Mouse (Mus musculus) spleen, adult 2 months (tissue): ENCODE measurements around the gene Zbtb24.

ENCODE experiments used
- CTCF ChIP-seq: fragments of 200-500 bp; IDR thresholded peaks from 2 replicates; pipeline ENCODE4 v1.5.1; 2011; ENCODE audit warnings: mild to moderate bottlenecking, inconsistent platforms; ENCODE audit not compliant: insufficient read depth, insufficient read length, insufficient replicate concordance; ENCODE audit errors: extremely low read depth
- POLR2A ChIP-seq: fragments of 200-500 bp; IDR thresholded peaks from 2 replicates; pipeline ENCODE4 v1.6.1; 2011; ENCODE audit warnings: low read depth, low read length, inconsistent platforms

DNA sequence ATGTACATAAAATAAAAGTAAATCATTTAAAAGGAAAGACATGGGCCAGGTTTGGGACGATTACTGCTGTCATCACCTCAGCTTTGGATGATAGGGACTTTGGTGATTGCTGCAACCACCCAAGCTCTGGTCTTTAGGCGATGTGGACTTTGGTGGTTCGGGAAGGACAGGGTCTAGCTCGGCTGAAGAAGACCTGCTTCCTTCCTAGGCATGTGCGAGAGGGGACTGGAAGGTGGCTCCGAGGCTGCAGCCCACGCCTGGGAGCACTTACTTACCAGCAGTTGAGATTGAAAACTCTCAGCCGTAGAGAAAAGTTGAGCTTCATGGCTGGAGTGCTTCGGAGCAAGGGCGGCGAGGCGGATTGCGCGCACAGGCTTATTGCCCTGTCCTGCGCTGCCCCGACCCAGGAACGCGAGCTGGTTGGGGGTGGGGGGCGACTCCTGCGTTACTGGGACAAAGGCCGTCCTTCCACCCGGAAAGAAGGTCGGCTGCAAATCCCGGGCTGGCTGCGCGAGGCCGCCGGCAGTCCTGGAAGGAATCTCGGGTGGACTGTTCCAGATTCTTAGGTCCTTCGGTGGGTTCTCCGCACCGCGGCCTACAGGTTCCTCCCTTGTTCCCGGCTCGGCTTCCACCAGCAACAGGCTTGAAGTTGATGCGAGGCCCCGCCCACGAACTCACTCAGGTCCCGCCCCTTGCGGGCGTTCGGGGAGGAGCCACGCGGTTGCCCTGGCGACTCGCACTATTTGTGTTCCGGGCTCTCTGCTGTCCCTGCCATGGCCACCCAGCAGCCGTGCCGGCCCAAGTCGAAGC, 39.7 kb downstream of the Zbtb24 start, which contains the start of the genes Smpd2 and Ppil6:
- TF ChIP-seq POLR2A, result peak; percentile 11; the same call in 1 of the 2 replicates
- no peak for TF ChIP-seq CTCF
